In genomic region chr4:63480098-63480844, GRCm38 (mm10) we compare ENCODE assay signal across 9 mouse cellular contexts. TPM values are rescaled to one million over a fixed set of nuclear protein-coding genes. Genes with fewer than 3 reads are reported as not detected.
DNase-seq lines count a peak whose midpoint lies in the region; ATAC-seq and TF ChIP-seq lines count a peak whose summit lies in the region.
"Had no signal": no experiment of that assay in that cellular context is flagged by ENCODE, and none has a peak within 500 bp of the region (broad histone marks: within the 10 kb centered on the region; RNA-seq: fewer than 3 reads in every experiment).

No protein-coding gene starts in this region.

- peak; percentile 46 to 47 for DNase-seq in left cerebral cortex, postnatal 14 days (ENCODE audit: low spot score in 2 of 2)
- no peak for DNase-seq in left cerebral cortex, adult 8-10 months (ENCODE audit: low spot score in 2 of 2)
- peak; percentile 41 to 57 for DNase-seq in cerebellum, adult 18-20 months
- peak; percentile 76 for DNase-seq in intestine, embryonic 14.5 days (ENCODE audit: low spot score)
- DNase-seq in limb, embryonic 14.5 days (ENCODE audit: low spot score) = no peak
- DNase-seq in neural tube, embryonic 10.5 days (ENCODE audit: extremely low spot score, low spot score) = peak; percentile 72

- 32% methylated on average over 11 of the region's 11 CpGs for WGBS in forebrain, embryonic 16.5 days
- WGBS in intestine, embryonic 14.5 days = 24% methylated on average over 11 of the region's 11 CpGs
- WGBS in limb, embryonic 14.5 days = 40% methylated on average over 9 of the region's 11 CpGs
- WGBS in stomach, embryonic 16.5 days = 25% methylated on average over 11 of the region's 11 CpGs

- intact Hi-C loops in left cerebral cortex, postnatal 14 days (cut with DNase I) = no loop called here

- H3K9me3 ChIP-seq in forebrain, embryonic 16.5 days (ENCODE audit: control insufficient read depth, low read length) = no peaks in the 10 kb centered on the region
- H3K9me3 ChIP-seq in intestine, embryonic 14.5 days (ENCODE audit: control insufficient read depth, low read length) = no peaks in the 10 kb centered on the region
- no peaks in the 10 kb centered on the region for H3K9me3 ChIP-seq in limb, embryonic 14.5 days (ENCODE audit: control insufficient read depth, low read length)
- H3K9me3 ChIP-seq in stomach, embryonic 16.5 days (replicated peaks; ENCODE audit: control insufficient read depth, low read length) = no peaks in the 10 kb centered on the region
- H3K9me3 ChIP-seq: lung, embryonic 15.5 days had no signal

- H3K27me3 ChIP-seq in forebrain, embryonic 16.5 days (replicated peaks; ENCODE audit: control insufficient read depth, insufficient read depth, low read length) = no peaks in the 10 kb centered on the region
- H3K27me3 ChIP-seq in intestine, embryonic 14.5 days (replicated peaks; ENCODE audit: control insufficient read depth, insufficient read depth, low read length) = no peaks in the 10 kb centered on the region
- H3K27me3 ChIP-seq in limb, embryonic 14.5 days (ENCODE audit: control insufficient read depth, insufficient read depth, low read length) = no peaks in the 10 kb centered on the region
- H3K27me3 ChIP-seq in stomach, embryonic 16.5 days (ENCODE audit: control insufficient read depth, insufficient read depth, low read length) = no peaks in the 10 kb centered on the region
- H3K27me3 ChIP-seq: lung, embryonic 15.5 days had no signal

- H3K4me1 ChIP-seq in forebrain, embryonic 16.5 days (replicated peaks; ENCODE audit: control insufficient read depth, insufficient read depth, low read length) = peaks cover 3% of the 10 kb centered on the region; the same call in 1 of the 2 replicates
- H3K4me1 ChIP-seq in intestine, embryonic 14.5 days (replicated peaks; ENCODE audit: control insufficient read depth, insufficient read depth, low read length) = peaks cover 5% of the 10 kb centered on the region
- H3K4me1 ChIP-seq in limb, embryonic 14.5 days (ENCODE audit: control insufficient read depth, insufficient read depth, low read length) = peaks cover 14% of the 10 kb centered on the region
- H3K4me1 ChIP-seq in stomach, embryonic 16.5 days (ENCODE audit: control insufficient read depth, insufficient read depth, low read length) = peaks cover 11% of the 10 kb centered on the region

- H3K36me3 ChIP-seq in forebrain, embryonic 16.5 days (ENCODE audit: control insufficient read depth, insufficient read depth) = no peaks in the 10 kb centered on the region
- H3K36me3 ChIP-seq in intestine, embryonic 14.5 days (ENCODE audit: control insufficient read depth, insufficient read depth, low read length) = no peaks in the 10 kb centered on the region
- no peaks in the 10 kb centered on the region for H3K36me3 ChIP-seq in limb, embryonic 14.5 days (ENCODE audit: control insufficient read depth, insufficient read depth, low read length)
- no peaks in the 10 kb centered on the region for H3K36me3 ChIP-seq in stomach, embryonic 16.5 days (ENCODE audit: control insufficient read depth, insufficient read depth, low read length)
- H3K36me3 ChIP-seq: lung, embryonic 15.5 days had no signal

- H3K27ac ChIP-seq in forebrain, embryonic 16.5 days (ENCODE audit: low read length) = no peak overlapping the region
- no peak overlapping the region; the same call in 1 of the 2 replicates for H3K27ac ChIP-seq in intestine, embryonic 14.5 days (ENCODE audit: low read depth)
- peak overlapping the region; percentile 34; the same call in 1 of the 2 replicates for H3K27ac ChIP-seq in limb, embryonic 14.5 days (replicated peaks; ENCODE audit: low read depth, low read length)
- H3K27ac ChIP-seq in stomach, embryonic 16.5 days (ENCODE audit: low read length) = peak overlapping the region; percentile 32; the same call in 1 of the 2 replicates
- H3K27ac ChIP-seq: lung, embryonic 15.5 days had no signal

- no peak for TF ChIP-seq POLR2A in limb, embryonic 14.5 days (IDR thresholded peaks at IDR 0.05; ENCODE audit: borderline replicate concordance, extremely low read depth, insufficient read depth, insufficient read length)

- no peak overlapping the region for H3K4me3 ChIP-seq in forebrain, embryonic 16.5 days (replicated peaks; ENCODE audit: low read length)
- H3K4me3 ChIP-seq in intestine, embryonic 14.5 days (ENCODE audit: low read depth, low read length) = no peak overlapping the region
- H3K4me3 ChIP-seq in limb, embryonic 14.5 days (replicated peaks; ENCODE audit: low read length) = no peak overlapping the region
- no peak overlapping the region for H3K4me3 ChIP-seq in stomach, embryonic 16.5 days (replicated peaks; ENCODE audit: low read length)
- H3K4me3 ChIP-seq: lung, embryonic 15.5 days had no signal

- no peak overlapping the region for H3K9ac ChIP-seq in forebrain, embryonic 16.5 days (replicated peaks; ENCODE audit: low read depth, low read length)
- H3K9ac ChIP-seq in intestine, embryonic 14.5 days (ENCODE audit: low read length) = no peak overlapping the region
- H3K9ac ChIP-seq in limb, embryonic 14.5 days (ENCODE audit: low read depth, low read length, severe bottlenecking) = no peak overlapping the region
- peak overlapping the region; percentile 51 for H3K9ac ChIP-seq in stomach, embryonic 16.5 days (ENCODE audit: low read length)
- H3K9ac ChIP-seq: lung, embryonic 15.5 days had no signal

- peak; percentile 29; the same call in 1 of the 2 replicates for ATAC-seq in forebrain, embryonic 16.5 days
- peak; percentile 46; the same call in 1 of the 2 replicates for ATAC-seq in intestine, embryonic 14.5 days (replicated peaks; ENCODE audit: low FRiP score, low TSS enrichment, low read depth)
- ATAC-seq in limb, embryonic 14.5 days (ENCODE audit: low FRiP score, low read depth) = peak; percentile 31
- ATAC-seq in stomach, embryonic 16.5 days (ENCODE audit: insufficient read depth, low FRiP score) = no peak

- no peak overlapping the region for H3K4me2 ChIP-seq in forebrain, embryonic 16.5 days (ENCODE audit: low read length)
- no peak overlapping the region for H3K4me2 ChIP-seq in intestine, embryonic 14.5 days (ENCODE audit: low read length)
- H3K4me2 ChIP-seq in limb, embryonic 14.5 days (replicated peaks; ENCODE audit: low read depth, low read length, severe bottlenecking) = 0 out of 2 replicates have a peak overlapping the region, but pooled peaks have one; percentile 3
- peak overlapping the region; percentile 15; the same call in 1 of the 2 replicates for H3K4me2 ChIP-seq in stomach, embryonic 16.5 days (ENCODE audit: low read depth, low read length)
- H3K4me2 ChIP-seq: lung, embryonic 15.5 days had no signal

RNA-seq across cellular contexts. Expression of gene Whrn, which starts 15.5 kb away (rescaled TPM):
- 10 to 100 TPM; 46.6 to 51.2 TPM for total RNA-seq in left cerebral cortex, postnatal 14 days (2021)
- 10 to 100 TPM; 35.8 to 45.1 (median 41.0) TPM for total RNA-seq in left cerebral cortex, adult 8-10 months (2022)
- 5.1 and 6.4 TPM in 2 replicates for polyA plus RNA-seq in forebrain, embryonic 16.5 days (2015; fragmentation: Nextera tagmentation; extraction: Ambion mirVana)
- polyA plus RNA-seq in intestine, embryonic 14.5 days (2014; fragmentation: Nextera tagmentation; extraction: Ambion mirVana) = 3.1 and 4.0 TPM in 2 replicates
- 34.3 and 44.9 TPM in 2 replicates for polyA plus RNA-seq in limb, embryonic 14.5 days (2012; rRNA removed)
- polyA plus RNA-seq in limb, embryonic 14.5 days (2014; fragmentation: Nextera tagmentation; extraction: Ambion mirVana) = 6.6 and 11.1 TPM in 2 replicates
- polyA plus RNA-seq in stomach, embryonic 16.5 days (2015; fragmentation: Nextera tagmentation; extraction: Ambion mirVana) = 1.8 and 2.9 TPM in 2 replicates

Comparison
In these comparisons a context has a peak if more than half of its experiments do, and no peak if none do; other contexts are left out.
1. DNase-seq: peak in left cerebral cortex, postnatal 14 days (2 of 2), cerebellum, adult 18-20 months (2 of 2), intestine, embryonic 14.5 days (single experiment) and neural tube, embryonic 10.5 days (single experiment); none in left cerebral cortex, adult 8-10 months (0 of 2) and limb, embryonic 14.5 days (single experiment).
2. H3K27ac ChIP-seq: peak in limb, embryonic 14.5 days (single experiment) and stomach, embryonic 16.5 days (single experiment); none in forebrain, embryonic 16.5 days (single experiment) and intestine, embryonic 14.5 days (single experiment).
3. H3K4me2 ChIP-seq: peak in limb, embryonic 14.5 days (single experiment) and stomach, embryonic 16.5 days (single experiment); none in forebrain, embryonic 16.5 days (single experiment) and intestine, embryonic 14.5 days (single experiment).